8 mouse cellular contexts compared by ENCODE assay signal in genomic region chr17:33890533-33891059, GRCm38 (mm10). TPM values are rescaled to one million over a fixed set of nuclear protein-coding genes. Genes with fewer than 3 reads are reported as not detected.
DNase-seq lines count a peak whose midpoint lies in the region; ATAC-seq lines count a peak whose summit lies in the region.

Gene Kifc1 (minus strand): TSS chr17:33890661.

- 0% methylated on average over 49 of the region's 49 CpGs for WGBS in forebrain, embryonic 14.5 days
- WGBS in neural tube, embryonic 15.5 days: under 1% methylated on average over 49 of the region's 49 CpGs

- peak within 1 kb of the TSS; percentile 60 for H3K4me2 ChIP-seq in forebrain, embryonic 14.5 days (ENCODE audit: low read length)
- H3K4me2 ChIP-seq in neural tube, embryonic 15.5 days: peak within 1 kb of the TSS; percentile 86

- intact Hi-C loops in heart, postnatal 14 days (cut with DNase I): no loop called here

- H3K27me3 ChIP-seq in forebrain, embryonic 14.5 days (replicated peaks; ENCODE audit: control insufficient read depth, insufficient read depth, low read length): no peaks in the 10 kb centered on the region
- H3K27me3 ChIP-seq in neural tube, embryonic 15.5 days (replicated peaks): no peaks in the 10 kb centered on the region

- peak; percentile 100 for ATAC-seq in forebrain, embryonic 14.5 days
- ATAC-seq in neural tube, embryonic 15.5 days (ENCODE audit: low FRiP score): peak; percentile 100

- DNase-seq in ES-CJ7 (ENCODE audit: low read depth, low spot score): peak; percentile 100
- peak; percentile 100 for DNase-seq in cerebellum, adult 11 months
- DNase-seq in forebrain, embryonic 14.5 days (ENCODE audit: low spot score): peak; percentile 100
- DNase-seq in heart, postnatal 14 days: peak; percentile 99
- peak; percentile 100 for DNase-seq in layer of hippocampus, adult 11-12 months (ENCODE audit: low spot score)
- peak; percentile 100 for DNase-seq in lung, adult 18-20 months
- DNase-seq in testis, postnatal 14 days (ENCODE audit: low spot score): peak; percentile 100

- peaks cover 8% of the 10 kb centered on the region for H3K36me3 ChIP-seq in forebrain, embryonic 14.5 days (ENCODE audit: control insufficient read depth, insufficient read depth, low read length)
- H3K36me3 ChIP-seq in neural tube, embryonic 15.5 days: no peaks in the 10 kb centered on the region

- peak within 1 kb of the TSS; percentile 65 for H3K9ac ChIP-seq in forebrain, embryonic 14.5 days (ENCODE audit: low read length)
- H3K9ac ChIP-seq in neural tube, embryonic 15.5 days (replicated peaks): peak within 1 kb of the TSS; percentile 40

- peaks cover 4% of the 10 kb centered on the region; the same call in 1 of the 2 replicates for H3K4me1 ChIP-seq in forebrain, embryonic 14.5 days (ENCODE audit: control insufficient read depth, insufficient read depth, low read length)
- H3K4me1 ChIP-seq in neural tube, embryonic 15.5 days: peaks cover 11% of the 10 kb centered on the region

- H3K4me3 ChIP-seq in forebrain, embryonic 14.5 days (ENCODE audit: low read depth, low read length): peak within 1 kb of the TSS; percentile 54
- peak within 1 kb of the TSS; percentile 57 for H3K4me3 ChIP-seq in neural tube, embryonic 15.5 days (replicated peaks)

- H3K9me3 ChIP-seq in forebrain, embryonic 14.5 days (replicated peaks; ENCODE audit: control insufficient read depth, low read length): no peaks in the 10 kb centered on the region
- H3K9me3 ChIP-seq in neural tube, embryonic 15.5 days (replicated peaks): no peaks in the 10 kb centered on the region

- H3K27ac ChIP-seq in forebrain, embryonic 14.5 days (ENCODE audit: low read depth, low read length): no peak within 1 kb of the TSS
- no peak within 1 kb of the TSS for H3K27ac ChIP-seq in neural tube, embryonic 15.5 days (replicated peaks)

RNA-seq across cellular contexts. Expression of gene Kifc1, which starts in this region (rescaled TPM):
- 3.8 and 4.6 TPM in 2 replicates for polyA plus RNA-seq in forebrain, embryonic 14.5 days (2014; fragmentation: Nextera tagmentation; extraction: Ambion mirVana)
- total RNA-seq in heart, postnatal 14 days (2021): 1 to 10 TPM; 4.1 to 5.8 TPM
- 2.0 and 3.5 TPM in 2 replicates for polyA plus RNA-seq in neural tube, embryonic 15.5 days (2015; fragmentation: Nextera tagmentation; extraction: Ambion mirVana)
